Mouse (Mus musculus) mouse embryonic stem cell (cell line): ENCODE results near the gene Serpina3i.
"Not testable (repeated sequence)": the region's sequence is repeated elsewhere in the genome, so short reads cannot be mapped to it uniquely, and the experiment has no call there.

ENCODE experiments used
- in situ Hi-C, 2 experiments: fragments of 300-500 bp; cut with MboI; formaldehyde crosslinking; loops; 1 replicate in 1 of 2; 3 replicates in 1 of 2; pipeline ENCODE4 v1.14.3; 2019 to 2020; ENCODE audit warnings: low sequenced_read_pairs in 2 of 2, low pct_unique_long_range_greater_than_20kb in 1 of 2, mixed read lengths in 1 of 2; ENCODE audit not compliant: unreplicated experiment in 1 of 2

The Serpina3i gene

GRCm38 (mm10) chr12:104262863-104263262 is at the start of gene Serpina3i:
Gene Serpina3i (plus strand): TSS chr12:104263122.
- in situ Hi-C loops: loop anchor here in 1 of 2 experiments (5.0 kb wide), 1 partner anchor 51 kb away; the partner anchor contains the start of gene Serpina3f

GRCm38 (mm10) chr12:104213689-104214444 is 49.1 kb upstream of the Serpina3i start:
- in situ Hi-C loops: loop anchor here (5.0 to 10.0 kb wide), 2 partner anchors 48 to 201 kb away; partner anchors contain the start of gene Serpina3i (in 1 of the 2)

GRCm38 (mm10) chr12:104214445-104214753 is 48.5 kb upstream of the Serpina3i start, which contains the start of gene Serpina3f:
Gene Serpina3f (plus strand): TSS chr12:104214544.
- in situ Hi-C loops: loop anchor here (5.0 to 10.0 kb wide), 2 partner anchors 48 to 200 kb away; partner anchors contain the start of gene Serpina3i (in 1 of the 2)

DNA sequence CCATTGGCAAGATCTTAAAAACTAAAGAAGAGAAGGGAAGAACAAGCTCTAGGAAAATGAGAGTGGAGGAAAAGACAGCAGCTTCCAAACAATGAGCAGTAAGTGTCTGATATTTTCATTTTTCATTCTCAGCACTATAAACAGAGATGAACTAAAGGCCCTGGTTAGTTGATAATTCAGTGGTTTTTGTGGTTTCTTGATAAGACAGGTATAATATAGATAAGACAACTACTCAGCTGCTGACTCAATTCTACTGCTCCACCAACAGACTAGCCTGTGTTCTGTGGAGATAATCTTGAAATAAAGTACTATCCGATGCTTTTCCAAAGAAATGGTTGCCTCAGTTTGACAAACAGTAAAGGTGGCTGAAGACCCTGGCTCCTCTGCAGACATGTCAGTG is 47.7 kb upstream of the Serpina3i start:
- in situ Hi-C loops: loop anchor here (10.0 kb wide), 1 partner anchor 200 kb away; no protein-coding TSS in a partner anchor

- in situ Hi-C loops: no loop called here
These were observed 41.3 kb upstream of the Serpina3i start for GRCm38 (mm10) chr12:104221616-104222015.

GRCm38 (mm10) chr12:104223690-104224089 is 39.2 kb upstream of the Serpina3i start:
- in situ Hi-C loops: no loop called here

GRCm38 (mm10) chr12:104224598-104225300 is 38.2 kb upstream of the Serpina3i start:
- in situ Hi-C loops: no loop called here

- in situ Hi-C loops: no loop called here
These were observed 32.2 kb upstream of the Serpina3i start for GRCm38 (mm10) chr12:104230762-104231161.

- in situ Hi-C loops: no loop called here
These were observed 27.0 kb upstream of the Serpina3i start, which contains the start of gene Serpina3g for GRCm38 (mm10) chr12:104235915-104236314. Gene Serpina3g (plus strand): TSS chr12:104236245.

- in situ Hi-C loops: not testable (repeated sequence)
These were observed 24.9 kb upstream of the Serpina3i start for GRCm38 (mm10) chr12:104238048-104238447.

GRCm38 (mm10) chr12:104243307-104243706 is 19.6 kb upstream of the Serpina3i start:
- in situ Hi-C loops: no loop called here

- in situ Hi-C loops: no loop called here
These were observed 17.8 kb upstream of the Serpina3i start for GRCm38 (mm10) chr12:104245092-104245491.

DNA sequence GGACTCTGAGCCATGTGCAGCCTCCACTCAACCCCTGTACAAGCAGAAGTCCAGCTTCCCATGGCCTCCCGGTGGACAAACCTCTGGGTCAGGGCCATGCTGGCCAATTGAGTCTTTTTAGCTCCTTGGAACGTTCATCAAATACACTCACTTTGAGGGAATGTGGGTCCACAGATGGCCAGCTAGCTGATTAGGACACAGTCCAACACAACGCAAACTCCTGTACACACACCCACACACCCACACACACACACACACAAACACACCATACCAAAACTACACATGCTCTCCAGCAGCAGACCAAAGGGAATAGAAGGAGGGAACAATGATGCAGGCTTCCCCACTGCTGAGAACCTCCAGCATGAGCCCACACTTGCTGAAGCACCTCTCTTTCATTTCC is 17.3 kb upstream of the Serpina3i start:
- in situ Hi-C loops: no loop called here

GRCm38 (mm10) chr12:104247553-104248002 is 15.3 kb upstream of the Serpina3i start:
- in situ Hi-C loops: no loop called here

GRCm38 (mm10) chr12:104248231-104248630 is 14.7 kb upstream of the Serpina3i start:
- in situ Hi-C loops: no loop called here

GRCm38 (mm10) chr12:104261041-104261440 is 1.9 kb upstream of the Serpina3i start:
- in situ Hi-C loops: loop anchor here in 1 of 2 experiments (5.0 kb wide), 1 partner anchor 49 kb away; the partner anchor contains the start of gene Serpina3f

GRCm38 (mm10) chr12:104266374-104266773 is 3.5 kb downstream of the Serpina3i start:
- in situ Hi-C loops: no loop called here

GRCm38 (mm10) chr12:104278216-104279055 is 15.5 kb downstream of the Serpina3i start:
- in situ Hi-C loops: no loop called here
